Mouse (Mus musculus) colon, adult 2 months (tissue): Measurements from ENCODE around the gene Capn3. TPM values are rescaled to one million over a fixed set of nuclear protein-coding genes. Genes with fewer than 3 reads are reported as not detected.

Source experiments
- polyA plus RNA-seq: library from polyadenylated mRNA; depleted of rRNA; stranded (reverse); fragments of >200 nt; gene quantifications from 2 replicates; pipeline ENCODE4 v1.2.3, GENCODE M21; 2012; rRNA removed

The Capn3 gene
- 0.49 and 0.53 TPM in 2 replicates for polyA plus RNA-seq

GRCm38 (mm10) chr2:120455719-120456118 is at the start of gene Capn3:
Gene Capn3 (plus strand): TSS chr2:120456019.

Other genes with a start within 250 kb of the Capn3 start
- 0.05 and 0.14 TPM in 2 replicates for gene Pla2g4e, start 210.7 kb upstream of the Capn3 start, polyA plus RNA-seq
- gene Pla2g4d, start 166.8 kb upstream of the Capn3 start, polyA plus RNA-seq: 0.03 and 0.06 TPM in 2 replicates
- gene Pla2g4f, start 141.9 kb upstream of the Capn3 start, polyA plus RNA-seq: 9.4 and 9.8 TPM in 2 replicates
- gene Vps39, start 102.9 kb upstream of the Capn3 start, polyA plus RNA-seq: 16.2 and 18.0 TPM in 2 replicates
- gene Ganc, start 52.1 kb upstream of the Capn3 start, polyA plus RNA-seq: 6.9 and 9.2 TPM in 2 replicates
- 6.7 and 7.9 TPM in 2 replicates for gene Tmem87a, start 51.9 kb upstream of the Capn3 start, polyA plus RNA-seq
- gene Zfp106, start 107.8 kb downstream of the Capn3 start, polyA plus RNA-seq: 44.5 and 46.3 TPM in 2 replicates
- 4.9 and 6.5 TPM in 2 replicates for gene Snap23, start 111.7 kb downstream of the Capn3 start, polyA plus RNA-seq
- 1.1 and 1.6 TPM in 2 replicates for gene Haus2, start 153.4 kb downstream of the Capn3 start, polyA plus RNA-seq
- gene Lrrc57, start 153.5 kb downstream of the Capn3 start, polyA plus RNA-seq: 3.9 and 5.7 TPM in 2 replicates
- 2.8 and 3.6 TPM in 2 replicates for gene Stard9, start 173.1 kb downstream of the Capn3 start, polyA plus RNA-seq